Mouse (Mus musculus) liver, embryonic 15.5 days (tissue): ENCODE results near the gene Ube2o. TPM values are rescaled to one million over a fixed set of nuclear protein-coding genes. Genes with fewer than 3 reads are reported as not detected.
A peak's percentile ranks its signal among the peaks of the same experiment; 100 is the strongest.

Experiments used
- ATAC-seq: fragments of 200-750 bp; cut with Nextera tagmentation; 2 replicates; pipeline ENCODE4 v1.8.0; 2017; ENCODE audit warnings: moderate number of reproducible peaks, mild to moderate bottlenecking, moderate library complexity; ENCODE audit not compliant: insufficient read depth
- H3K27ac ChIP-seq: fragments of 300-500 bp; sonication (generic); replicated peaks from 2 replicates; pipeline ENCODE4 v1.5.1; 2015; ENCODE audit warnings: mild to moderate bottlenecking, inconsistent platforms
- H3K27me3 ChIP-seq: fragments of 300-500 bp; sonication (generic); 2 replicates; pipeline ENCODE4 v1.6.1; 2015; ENCODE audit warnings: mild to moderate bottlenecking, inconsistent platforms
- H3K36me3 ChIP-seq: fragments of 300-500 bp; sonication (generic); replicated peaks from 2 replicates; pipeline ENCODE4 v1.6.1; 2015; ENCODE audit warnings: moderate library complexity, mild to moderate bottlenecking, inconsistent platforms
- H3K4me1 ChIP-seq: fragments of 300-500 bp; sonication (generic); replicated peaks from 2 replicates; pipeline ENCODE4 v1.6.1; 2015; ENCODE audit warnings: inconsistent platforms
- H3K4me2 ChIP-seq: fragments of 300-500 bp; sonication (generic); 2 replicates; pipeline ENCODE4 v1.6.1; 2015; ENCODE audit warnings: moderate library complexity, mild to moderate bottlenecking, inconsistent platforms
- H3K4me3 ChIP-seq: fragments of 300-500 bp; sonication (generic); replicated peaks from 2 replicates; pipeline ENCODE4 v1.5.1; 2015; ENCODE audit warnings: mild to moderate bottlenecking, inconsistent platforms
- H3K9ac ChIP-seq: fragments of 300-500 bp; sonication (generic); 2 replicates; pipeline ENCODE4 v1.6.1; 2015; ENCODE audit warnings: moderate library complexity, mild to moderate bottlenecking, inconsistent platforms
- H3K9me3 ChIP-seq: fragments of 300-500 bp; sonication (generic); replicated peaks from 2 replicates; pipeline ENCODE4 v1.6.1; 2016; ENCODE audit warnings: inconsistent platforms
- WGBS: fragments of 180-500 bp; shearing (Covaris S2); methylation state at CpG from one replicate; pipeline ENCODE4 v1.1.7; 2015; ENCODE audit warnings: mixed read lengths; ENCODE audit not compliant: insufficient replicate concordance; 5-methylcytosine and 5-hydroxymethylcytosine counted together
- polyA plus RNA-seq: library from polyadenylated mRNA; unstranded; fragments of >200 nt; fragmentation: Nextera tagmentation; extraction: Ambion mirVana; gene quantifications from 2 replicates; pipeline ENCODE4 v1.2.1, GENCODE M21; 2015

Ube2o gene
- polyA plus RNA-seq, 1 experiment from 2014 or later, result 38.1 TPM

DNA sequence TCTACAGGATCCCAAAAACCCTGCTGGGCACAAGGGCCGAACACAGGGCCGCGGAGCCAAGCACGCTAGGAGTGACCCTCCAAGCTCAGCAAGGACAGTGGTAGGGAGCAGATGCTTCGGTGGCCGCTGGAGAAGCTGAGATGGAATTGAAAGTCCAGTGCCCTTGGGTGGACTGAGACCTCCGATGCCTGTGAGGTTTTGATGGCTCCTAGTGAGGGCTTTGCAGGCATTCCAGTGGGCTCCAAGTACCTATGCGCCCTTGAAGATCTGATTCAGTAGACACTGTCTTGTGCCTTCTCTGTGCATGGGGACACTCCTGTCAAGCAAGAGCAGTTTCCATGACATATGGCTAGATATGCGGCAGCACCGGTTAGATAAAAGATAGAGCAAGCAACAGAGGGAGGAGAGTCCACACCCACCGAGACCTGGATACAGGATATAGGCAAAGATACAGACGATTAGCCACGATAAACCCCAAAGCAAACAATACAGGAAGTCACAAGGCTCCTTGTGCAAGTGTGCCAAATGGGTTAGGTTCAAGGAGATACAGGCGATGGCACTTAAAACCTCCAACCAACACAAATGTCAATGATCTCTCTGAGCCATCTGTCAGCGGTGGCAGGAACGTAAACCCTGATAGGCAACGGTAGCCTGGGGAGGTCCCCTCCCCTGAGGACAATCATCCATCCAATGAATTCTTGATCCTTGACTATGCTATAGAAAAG, 74.9 kb downstream of the Ube2o start:
- Histone ChIP-seq H3K4me2 (peak overlapping the region; percentile 53), H3K36me3 (no peaks in the 10 kb centered on the region; the same call in 1 of the 2 replicates), H3K4me1 (peaks cover 43% of the 10 kb centered on the region), H3K4me3 (no peak overlapping the region), H3K9me3 (no peaks in the 10 kb centered on the region), H3K27me3 (no peaks in the 10 kb centered on the region), H3K27ac (peak overlapping the region; percentile 91), H3K9ac (peak overlapping the region; percentile 19; the same call in 1 of the 2 replicates)
- peak; percentile 90 for ATAC-seq
- WGBS, result 39% methylated on average over 17 of the region's 17 CpGs

- no peaks in the 10 kb centered on the region for H3K27me3 ChIP-seq
- no peaks in the 10 kb centered on the region; the same call in 1 of the 2 replicates for H3K36me3 ChIP-seq
- WGBS, result 23% methylated on average over 5 of the region's 5 CpGs
- H3K9ac ChIP-seq, result 0 out of 2 replicates have a peak overlapping the region, but pooled peaks have one; percentile 19
- H3K27ac ChIP-seq, result peak overlapping the region; percentile 91
- ATAC-seq, result peak; percentile 46
- H3K4me2 ChIP-seq, result peak overlapping the region; percentile 53
- H3K4me3 ChIP-seq, result no peak overlapping the region
- no peaks in the 10 kb centered on the region for H3K9me3 ChIP-seq
- peaks cover 45% of the 10 kb centered on the region for H3K4me1 ChIP-seq
Observed at GRCm38 (mm10) chr11:116505573-116505972, 75.7 kb downstream of the Ube2o start.

DNA sequence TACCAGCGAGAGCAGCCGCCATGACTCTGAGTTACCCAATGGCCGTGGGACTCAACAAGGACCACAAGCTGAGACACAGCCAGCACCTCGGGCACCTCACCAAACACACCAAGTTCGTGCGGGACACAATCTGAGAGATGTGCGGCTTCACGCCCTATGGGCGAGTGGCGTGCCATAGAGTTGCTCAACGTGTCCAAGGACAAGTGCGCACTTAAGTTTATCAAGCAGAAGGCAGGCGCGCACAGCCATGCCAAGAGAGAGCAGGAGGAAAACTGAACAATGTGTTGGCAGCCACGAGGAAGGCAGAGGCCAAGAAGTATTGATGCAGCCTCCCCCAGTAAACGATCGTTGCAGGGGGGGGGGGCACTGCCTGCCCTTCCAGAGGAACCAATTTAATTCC, 76.7 kb downstream of the Ube2o start:
- Histone ChIP-seq H3K4me3 (no peak overlapping the region), H3K9ac (no peak overlapping the region), H3K36me3 (no peaks in the 10 kb centered on the region; the same call in 1 of the 2 replicates), H3K4me1 (peaks cover 48% of the 10 kb centered on the region), H3K27me3 (no peaks in the 10 kb centered on the region), H3K4me2 (no peak overlapping the region), H3K9me3 (no peaks in the 10 kb centered on the region), H3K27ac (peak overlapping the region; percentile 91; the same call in 1 of the 2 replicates)
- WGBS, result 85% methylated on average over 17 of the region's 17 CpGs
- no peak for ATAC-seq

DNA sequence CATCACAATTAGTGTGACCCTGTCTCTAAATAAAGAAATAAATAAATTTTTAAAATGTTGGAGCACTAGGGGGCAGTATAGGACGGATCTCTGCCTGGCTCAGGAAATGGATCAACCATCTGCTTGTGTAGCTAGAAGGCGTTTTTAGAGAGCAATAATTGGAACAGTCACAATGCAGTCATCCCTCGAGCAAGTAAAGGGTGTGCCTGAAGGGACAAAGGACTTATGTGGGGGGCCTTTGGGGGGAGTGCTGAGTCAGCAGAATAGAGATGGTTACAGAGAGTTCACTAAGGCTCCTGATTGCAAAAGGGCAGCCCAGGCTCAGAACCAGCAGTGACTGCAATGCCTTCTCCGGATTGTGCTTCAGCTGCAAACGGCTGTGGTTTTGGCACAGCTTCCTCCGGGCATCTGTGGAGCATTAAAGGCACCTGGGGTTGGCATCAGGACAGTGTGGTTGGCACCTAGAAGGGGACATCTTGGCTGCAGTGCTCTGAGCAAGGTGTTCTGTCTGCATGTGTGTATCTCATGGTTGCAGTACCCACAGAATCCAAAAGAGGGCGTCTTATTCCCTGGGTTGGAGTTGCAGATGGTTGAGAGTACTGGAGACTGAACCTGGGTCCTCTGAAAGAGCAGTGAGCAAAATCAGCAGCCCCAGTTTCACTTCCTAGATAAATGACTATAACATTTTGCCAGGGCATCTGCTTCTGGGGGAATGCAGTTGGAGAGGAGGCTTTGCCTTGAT, 80.1 kb downstream of the Ube2o start:
- H3K27ac ChIP-seq, result peak overlapping the region; percentile 20; the same call in 1 of the 2 replicates
- ATAC-seq, result 0 out of 2 replicates have a peak, but pooled peaks have one; percentile 11
- no peak overlapping the region for H3K4me3 ChIP-seq
- H3K4me2 ChIP-seq, result no peak overlapping the region
- H3K36me3 ChIP-seq, result no peaks in the 10 kb centered on the region; the same call in 1 of the 2 replicates
- H3K27me3 ChIP-seq, result no peaks in the 10 kb centered on the region
- WGBS, result 21% methylated on average over 7 of the region's 7 CpGs
- peaks cover 35% of the 10 kb centered on the region for H3K4me1 ChIP-seq
- no peaks in the 10 kb centered on the region for H3K9me3 ChIP-seq
- no peak overlapping the region for H3K9ac ChIP-seq

- Histone ChIP-seq H3K36me3 (no peaks in the 10 kb centered on the region; the same call in 1 of the 2 replicates), H3K9ac (no peak overlapping the region), H3K9me3 (no peaks in the 10 kb centered on the region), H3K4me2 (peak overlapping the region; percentile 48), H3K4me3 (no peak overlapping the region), H3K27ac (no peak overlapping the region), H3K27me3 (no peaks in the 10 kb centered on the region), H3K4me1 (peaks cover 19% of the 10 kb centered on the region)
- no peak for ATAC-seq
- 46% methylated on average over 6 of the region's 6 CpGs for WGBS
Observed at GRCm38 (mm10) chr11:116499018-116499417, 82.2 kb downstream of the Ube2o start.

DNA sequence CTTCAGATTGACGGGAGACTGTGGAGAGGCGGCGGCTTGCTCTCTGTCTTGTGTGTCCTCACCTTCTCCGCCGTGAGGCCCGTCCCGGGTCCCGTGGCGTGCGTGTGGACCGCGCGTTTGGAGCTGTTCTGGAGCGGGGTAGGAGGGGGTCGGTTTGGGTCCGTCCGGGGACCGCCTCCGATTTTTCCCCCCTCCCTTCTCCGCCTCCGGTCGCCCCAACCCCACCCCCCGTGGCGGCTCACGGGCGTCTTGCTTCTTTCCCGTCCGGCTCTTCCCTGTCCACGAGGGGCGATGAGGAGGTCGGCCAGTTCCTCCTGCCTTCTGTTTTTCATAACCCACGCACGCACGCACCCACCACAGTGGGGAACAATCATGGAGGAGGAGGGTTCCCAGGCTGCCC, 82.7 kb downstream of the Ube2o start:
- ATAC-seq, result no peak
- H3K27ac ChIP-seq, result no peak overlapping the region
- WGBS, result 40% methylated on average over 34 of the region's 34 CpGs
- H3K36me3 ChIP-seq, result no peaks in the 10 kb centered on the region; the same call in 1 of the 2 replicates
- no peaks in the 10 kb centered on the region for H3K9me3 ChIP-seq
- H3K9ac ChIP-seq, result no peak overlapping the region
- 0 out of 2 replicates have a peak overlapping the region, but pooled peaks have one; percentile 12 for H3K4me3 ChIP-seq
- peak overlapping the region; percentile 48 for H3K4me2 ChIP-seq
- peaks cover 24% of the 10 kb centered on the region for H3K4me1 ChIP-seq
- H3K27me3 ChIP-seq, result no peaks in the 10 kb centered on the region

DNA sequence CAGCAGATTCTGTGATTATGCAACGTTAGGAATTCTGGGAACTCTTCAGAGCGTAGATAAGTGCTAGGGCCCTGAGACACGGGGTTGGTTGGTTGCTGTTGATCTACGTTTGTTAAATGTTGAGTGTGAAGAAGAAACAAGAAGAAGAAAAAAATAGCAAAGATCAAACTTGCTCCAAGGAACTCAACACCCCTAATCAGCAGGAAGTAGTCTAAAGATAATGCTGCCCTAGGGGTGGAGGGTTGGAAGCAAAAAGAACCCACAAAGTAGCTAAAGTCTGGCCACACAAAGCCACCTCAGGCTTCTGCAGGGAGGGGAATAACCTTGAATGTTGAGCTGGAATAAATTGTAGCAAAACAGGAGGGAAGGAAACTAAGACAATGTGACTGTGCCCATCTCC, 83.9 kb downstream of the Ube2o start:
- no peaks in the 10 kb centered on the region for H3K9me3 ChIP-seq
- peaks cover 30% of the 10 kb centered on the region for H3K4me1 ChIP-seq
- WGBS, result 22% methylated on average over 4 of the region's 4 CpGs
- H3K4me2 ChIP-seq, result no peak overlapping the region
- no peak overlapping the region for H3K9ac ChIP-seq
- ATAC-seq, result no peak
- H3K36me3 ChIP-seq, result no peaks in the 10 kb centered on the region; the same call in 1 of the 2 replicates
- H3K27ac ChIP-seq, result no peak overlapping the region
- H3K27me3 ChIP-seq, result no peaks in the 10 kb centered on the region
- no peak overlapping the region for H3K4me3 ChIP-seq

GRCm38 (mm10) chr11:116494474-116495174, 86.6 kb downstream of the Ube2o start:
- ATAC-seq, result no peak
- H3K4me1 ChIP-seq, result peaks cover 30% of the 10 kb centered on the region
- WGBS, result 58% methylated on average over 13 of the region's 13 CpGs
- H3K9me3 ChIP-seq, result no peaks in the 10 kb centered on the region
- H3K36me3 ChIP-seq, result no peaks in the 10 kb centered on the region
- H3K4me2 ChIP-seq, result no peak overlapping the region
- no peak overlapping the region for H3K4me3 ChIP-seq
- no peaks in the 10 kb centered on the region for H3K27me3 ChIP-seq
- H3K9ac ChIP-seq, result no peak overlapping the region
- no peak overlapping the region for H3K27ac ChIP-seq

DNA sequence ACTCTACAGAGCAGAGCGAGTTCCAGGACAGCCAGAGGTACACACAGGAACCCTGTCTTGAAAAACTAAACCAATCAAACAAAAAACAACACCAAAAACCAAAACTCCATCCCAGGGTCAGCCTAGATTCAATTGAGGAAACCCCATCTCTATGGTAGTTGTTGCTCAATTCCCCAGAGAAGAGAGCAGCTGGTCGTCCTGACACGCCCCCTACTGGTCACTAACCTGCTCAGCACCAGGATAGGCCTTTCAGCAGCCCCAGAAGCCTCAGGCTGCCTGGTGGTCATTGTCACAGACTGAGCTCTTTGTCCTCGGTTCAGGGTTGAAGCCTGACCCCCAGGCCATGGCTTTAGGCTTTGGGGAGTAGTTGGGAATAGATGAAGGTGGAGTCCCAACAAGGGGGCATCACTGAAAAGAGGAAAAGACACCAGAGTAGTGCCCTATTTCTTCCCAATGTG, 87.4 kb downstream of the Ube2o start, which contains the start of gene Prpsap1:
TSS of gene Prpsap1 (minus strand) at position 408 of the 458 bp plus-strand sequence.
- Histone ChIP-seq H3K27ac (no peak within 1 kb of the TSS), H3K9ac (no peak within 1 kb of the TSS)

GRCm38 (mm10) chr11:116493191-116493590, 88.1 kb downstream of the Ube2o start:
- Histone ChIP-seq H3K36me3 (no peaks in the 10 kb centered on the region), H3K4me3 (no peak overlapping the region), H3K9ac (no peak overlapping the region), H3K27ac (no peak overlapping the region), H3K4me2 (no peak overlapping the region), H3K9me3 (no peaks in the 10 kb centered on the region), H3K4me1 (peaks cover 36% of the 10 kb centered on the region), H3K27me3 (no peaks in the 10 kb centered on the region)
- whole genome bisulfite sequencing, result 46% methylated on average over 5 of the region's 5 CpGs
- no peak for ATAC-seq

More for the DNA sequence above, 87.4 kb downstream of the Ube2o start, which contains the start of gene Prpsap1:
- H3K36me3 ChIP-seq, result no peaks in the 10 kb centered on the region
- no peak within 1 kb of the TSS for H3K4me2 ChIP-seq
- WGBS, result 24% methylated on average over 4 of the region's 4 CpGs
- H3K27me3 ChIP-seq, result no peaks in the 10 kb centered on the region
- no peaks in the 10 kb centered on the region for H3K9me3 ChIP-seq
- H3K4me1 ChIP-seq, result peaks cover 38% of the 10 kb centered on the region
- H3K4me3 ChIP-seq, result no peak within 1 kb of the TSS
- ATAC-seq, result no peak
